Mouse (Mus musculus) kidney, adult 10 weeks (tissue): ENCODE data around the gene Sh3bp1. TPM values are rescaled to one million over a fixed set of nuclear protein-coding genes. Genes with fewer than 3 reads are reported as not detected.

Experiments
- polyA plus RNA-seq: library from polyadenylated mRNA; stranded (reverse); fragments of 350-450 nt; fragmentation: Illumina TruSeq; extraction: RNeasy Lipid Tissue Mini Kit (QIAGEN cat#74804); gene quantifications from one replicate; pipeline ENCODE4 v1.2.3, GENCODE M21; 2014; ENCODE audit warnings: low read depth, low replicate concordance

Gene Sh3bp1
- 0.93 TPM for polyA plus RNA-seq

GRCm38 (mm10) chr15:78899740-78900584 lies at the start of gene Sh3bp1:
Gene Sh3bp1, plus strand, starts transcription at chr15:78899768.

GRCm38 (mm10) chr15:78855303-78855965 lies 44.1 kb upstream of the Sh3bp1 start, which contains the start of gene Lgals2:
Gene Lgals2, minus strand, starts transcription at chr15:78855529.

DNA sequence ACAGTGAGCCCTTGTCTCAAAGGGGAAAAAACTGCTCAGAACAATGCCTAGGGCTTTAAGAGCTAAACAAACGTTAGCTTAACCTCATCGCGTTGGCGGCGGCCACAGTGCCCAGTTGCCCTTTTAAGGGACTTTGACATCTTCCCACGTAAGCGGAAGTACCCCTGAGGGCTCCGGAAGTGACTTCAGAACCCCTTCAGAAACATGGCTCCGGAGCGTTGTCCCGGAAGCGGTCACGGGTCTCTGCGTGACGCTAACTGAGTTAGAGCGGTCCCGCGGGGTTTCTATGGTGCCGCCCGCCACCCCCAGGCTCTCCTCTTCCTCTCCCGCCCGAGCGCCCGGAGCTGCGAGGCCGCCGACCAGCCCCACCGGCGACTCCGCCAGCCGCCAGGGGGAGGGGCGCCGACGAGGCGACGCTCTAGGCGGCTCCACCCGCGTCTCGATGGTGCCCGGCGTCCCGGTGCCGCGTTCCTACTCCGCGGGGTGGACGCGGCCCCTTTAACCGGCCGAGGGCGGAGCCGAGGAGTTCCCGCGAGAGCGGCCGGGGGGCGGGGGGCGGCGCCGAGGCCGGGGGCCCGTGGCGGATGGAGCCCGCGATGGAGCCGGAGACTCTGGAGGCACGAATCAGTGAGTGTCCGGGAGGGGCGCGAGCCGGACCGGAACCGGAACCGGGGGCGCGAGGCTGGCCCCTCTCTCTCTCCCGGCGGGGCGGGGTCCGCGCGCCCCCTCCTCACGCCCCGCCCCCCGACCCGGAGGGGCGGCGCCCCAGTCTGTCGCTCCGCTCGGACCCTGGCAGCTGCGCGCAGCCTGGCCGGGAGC lies 22.4 kb upstream of the Sh3bp1 start, which contains the start of gene Gga1:
TSS of gene Gga1 (plus strand) at position 200 of the 819 bp plus-strand sequence.

DNA sequence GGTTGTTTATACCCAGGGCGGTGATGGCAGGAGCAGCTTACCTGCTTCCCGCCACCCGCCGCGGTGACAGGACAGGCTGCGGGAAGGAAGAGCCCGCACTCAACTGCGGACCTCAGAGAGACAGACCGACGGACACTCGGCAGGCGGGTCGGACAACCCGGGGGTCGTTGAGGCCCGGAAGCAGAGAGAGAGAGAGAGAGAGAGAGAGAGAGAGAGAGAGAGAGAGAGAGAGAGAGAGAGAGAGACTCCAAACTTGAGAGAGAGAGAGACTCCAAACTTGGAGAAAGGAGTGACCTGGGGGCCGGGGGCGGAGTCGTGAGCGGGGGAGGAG lies 194 bp upstream of the Sh3bp1 start, which contains the start of gene Gm49510:
TSS of gene Gm49510 (plus strand) at position 259 of the 331 bp plus-strand sequence.

GRCm38 (mm10) chr15:78913632-78914090 lies 14.1 kb downstream of the Sh3bp1 start, which contains the start of gene Pdxp:
Gene Pdxp, plus strand, starts transcription at chr15:78913919.

GRCm38 (mm10) chr15:78926021-78926919 lies 26.7 kb downstream of the Sh3bp1 start, which contains the start of gene Lgals1:
Gene Lgals1, plus strand, starts transcription at chr15:78926725.

GRCm38 (mm10) chr15:78934784-78935320 lies 35.3 kb downstream of the Sh3bp1 start, which contains the start of gene Nol12:
Gene Nol12, plus strand, starts transcription at chr15:78934933.

DNA sequence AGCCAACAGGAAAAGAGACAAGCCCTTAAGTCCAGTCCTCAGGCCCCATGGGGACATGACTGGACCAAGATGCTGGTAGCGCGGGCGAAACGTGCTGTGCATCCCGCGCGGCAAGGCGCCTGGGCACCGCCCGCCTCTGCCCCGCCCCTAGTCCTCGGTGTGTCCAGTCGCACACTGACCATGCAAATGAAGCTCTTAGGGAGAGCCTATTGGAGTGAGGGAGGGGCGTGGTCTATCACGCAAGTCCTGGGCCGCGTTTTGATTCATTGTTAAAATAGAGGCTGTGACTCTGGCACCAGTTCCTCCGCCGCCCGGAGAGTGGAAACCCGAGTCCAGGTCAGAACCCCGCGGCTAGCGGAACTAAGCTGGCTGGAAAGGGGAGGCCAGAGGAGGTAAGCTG lies 48.1 kb downstream of the Sh3bp1 start, which contains the start of gene Triobp:
TSS of gene Triobp (plus strand) at position 68 of the 400 bp plus-strand sequence.

Other genes starting within 250 kb of the Sh3bp1 start
- not detected for gene Elfn2, start 181.0 kb upstream of the Sh3bp1 start, polyA plus RNA-seq
- gene Mfng, start 126.3 kb upstream of the Sh3bp1 start, polyA plus RNA-seq: not detected
- gene Card10, start 96.7 kb upstream of the Sh3bp1 start, polyA plus RNA-seq: 1.2 TPM
- gene Cdc42ep1, start 57.1 kb upstream of the Sh3bp1 start, polyA plus RNA-seq: 0.16 TPM
- gene Lgals2, start 44.2 kb upstream of the Sh3bp1 start, polyA plus RNA-seq: not detected
- gene Gga1, start 22.6 kb upstream of the Sh3bp1 start, polyA plus RNA-seq: 0.20 TPM
- gene Gm49510, start 101 bp upstream of the Sh3bp1 start, polyA plus RNA-seq: not detected
- gene Pdxp, start 14.2 kb downstream of the Sh3bp1 start, polyA plus RNA-seq: not detected
- 1.1 TPM for gene Lgals1, start 27.0 kb downstream of the Sh3bp1 start, polyA plus RNA-seq
- 2.5 TPM for gene Nol12, start 35.2 kb downstream of the Sh3bp1 start, polyA plus RNA-seq
- 1.7 TPM for gene Triobp, start 48.0 kb downstream of the Sh3bp1 start, polyA plus RNA-seq
- gene H1f0, start 128.7 kb downstream of the Sh3bp1 start, polyA plus RNA-seq: 177 TPM
- not detected for gene Galr3, start 142.1 kb downstream of the Sh3bp1 start, polyA plus RNA-seq
- 1.1 TPM for gene Ankrd54, start 163.1 kb downstream of the Sh3bp1 start, polyA plus RNA-seq
- gene Eif3l, start 175.4 kb downstream of the Sh3bp1 start, polyA plus RNA-seq: 82.4 TPM
- gene Micall1, start 209.1 kb downstream of the Sh3bp1 start, polyA plus RNA-seq: 9.9 TPM
- not detected for gene Polr2f, start 241.2 kb downstream of the Sh3bp1 start, polyA plus RNA-seq
- gene 1700088E04Rik, start 241.5 kb downstream of the Sh3bp1 start, polyA plus RNA-seq: 3.8 TPM